Mouse (Mus musculus): Measurements from ENCODE around the gene Rab3gap2.

Gene Rab3gap2

DNA sequence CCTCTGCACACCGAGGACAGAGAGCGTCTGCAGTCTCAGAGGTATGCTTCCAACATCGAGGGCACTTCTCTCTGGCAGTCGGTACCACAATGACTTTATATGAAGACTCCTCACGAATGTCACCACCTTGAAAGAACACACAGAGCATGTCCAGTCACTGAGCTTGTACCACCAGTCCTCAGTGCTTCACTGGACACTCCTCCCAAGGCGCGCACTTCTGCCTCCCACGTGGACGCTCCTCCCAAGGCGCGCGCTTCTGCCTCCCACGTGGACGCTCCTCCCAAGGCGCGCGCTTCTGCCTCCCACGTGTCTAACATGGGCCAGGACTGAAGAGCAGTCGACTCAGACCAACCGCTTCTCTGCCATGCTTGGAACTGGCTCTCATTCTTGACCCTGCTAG is 83.1 kb downstream of the Rab3gap2 start:
- no peak for TF ChIP-seq GATA4 (IDR thresholded peaks at IDR 0.05; ENCODE audit: insufficient replicate concordance, low read length)

DNA sequence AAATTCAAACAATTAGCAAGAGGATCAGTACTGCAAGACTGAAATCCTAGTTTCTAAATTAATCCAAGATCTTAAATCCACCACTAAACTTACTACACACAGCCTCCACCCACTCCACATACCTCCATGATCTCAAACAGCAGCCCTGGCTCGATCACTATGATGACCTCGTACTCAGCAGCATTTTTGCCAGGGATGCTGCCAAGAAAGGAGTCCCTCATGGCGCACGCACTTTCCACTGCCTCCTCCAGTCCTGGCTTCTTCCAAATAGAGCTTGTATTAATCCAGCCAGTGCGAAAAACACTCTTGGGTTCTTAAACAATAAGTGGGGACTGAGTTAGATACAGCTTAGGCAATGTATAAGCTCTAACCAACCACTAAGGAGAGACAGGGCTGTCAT is 85.3 kb downstream of the Rab3gap2 start:
- TF ChIP-seq GATA4 (IDR thresholded peaks at IDR 0.05; ENCODE audit: insufficient replicate concordance, low read length), result no peak

DNA sequence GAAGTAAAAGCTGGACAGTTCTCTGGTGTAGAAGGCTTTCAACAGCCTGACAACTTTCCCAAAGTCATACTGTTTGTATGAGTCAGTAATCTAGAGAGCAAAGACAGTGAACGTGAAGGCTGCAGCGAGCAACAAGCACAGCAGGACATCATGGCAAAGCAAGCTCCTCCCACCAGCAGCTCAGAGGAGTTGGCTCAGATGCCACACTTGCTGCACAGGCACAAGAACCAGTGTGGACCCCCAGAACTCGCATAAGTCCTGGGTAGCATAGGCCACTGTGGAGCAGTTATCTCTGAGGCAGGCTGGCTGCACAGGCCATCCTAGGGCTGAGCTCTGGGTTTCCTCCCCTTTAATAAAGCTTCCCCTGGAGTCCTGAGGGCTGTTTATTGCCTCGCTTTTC is 87.4 kb downstream of the Rab3gap2 start:
- TF ChIP-seq GATA4 (IDR thresholded peaks at IDR 0.05; ENCODE audit: insufficient replicate concordance, low read length), result no peak

DNA sequence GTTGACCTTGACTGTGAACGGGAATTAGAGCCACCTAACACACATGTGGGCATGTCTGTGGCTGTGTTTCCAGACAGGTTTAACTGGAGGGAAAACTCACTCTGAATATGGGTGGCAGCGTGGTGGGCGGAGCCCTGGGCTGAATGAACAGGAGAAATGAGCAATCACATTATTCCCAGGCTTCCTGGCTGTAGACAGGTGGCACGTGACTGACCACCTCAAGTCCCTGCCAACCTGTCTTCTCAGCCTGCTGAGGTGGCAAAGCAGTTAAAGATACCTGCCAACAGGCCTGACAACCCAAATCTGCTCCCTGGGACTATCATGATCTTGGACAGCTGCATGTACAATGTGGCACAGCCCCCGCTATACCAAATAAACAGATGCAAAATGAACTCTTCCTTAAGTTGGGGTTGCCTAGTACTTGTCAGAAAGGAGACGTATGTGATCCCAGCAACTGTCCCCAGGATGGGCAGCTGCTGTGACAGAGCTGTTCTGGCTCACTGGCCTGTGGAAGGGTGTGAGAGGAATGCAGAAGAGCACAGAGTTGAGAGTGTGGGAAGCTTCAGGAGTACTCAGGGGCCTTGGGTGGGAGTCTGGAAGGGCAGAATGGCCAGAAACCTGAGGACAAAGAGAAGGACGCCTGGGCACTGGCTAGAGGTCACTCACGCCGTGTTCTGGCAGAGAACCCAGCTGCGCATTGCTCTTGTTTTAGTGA is 88.9 kb downstream of the Rab3gap2 start:
- no peak for TF ChIP-seq GATA4 (IDR thresholded peaks at IDR 0.05; ENCODE audit: insufficient replicate concordance, low read length)

DNA sequence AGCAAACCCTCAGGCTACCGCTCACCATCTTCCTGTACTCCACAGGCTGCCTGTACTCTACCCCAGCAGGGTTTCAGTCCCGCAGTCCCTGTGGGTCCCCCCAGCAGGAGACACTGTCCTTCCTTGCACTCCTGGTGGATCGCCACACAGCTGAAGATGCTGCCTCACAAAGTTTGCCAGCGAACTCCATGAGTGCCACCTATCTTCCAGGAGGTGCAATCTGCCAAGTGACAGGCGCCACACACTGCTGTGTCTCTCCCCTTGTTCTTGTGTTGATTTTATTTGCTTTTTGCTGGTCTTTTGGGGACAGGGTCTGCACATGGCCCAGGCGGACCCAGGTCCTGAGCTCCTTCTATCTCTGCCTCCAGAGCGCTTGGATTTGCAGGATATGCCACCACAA is 92.9 kb downstream of the Rab3gap2 start:
- TF ChIP-seq GATA4 (IDR thresholded peaks at IDR 0.05; ENCODE audit: insufficient replicate concordance, low read length), result no peak

DNA sequence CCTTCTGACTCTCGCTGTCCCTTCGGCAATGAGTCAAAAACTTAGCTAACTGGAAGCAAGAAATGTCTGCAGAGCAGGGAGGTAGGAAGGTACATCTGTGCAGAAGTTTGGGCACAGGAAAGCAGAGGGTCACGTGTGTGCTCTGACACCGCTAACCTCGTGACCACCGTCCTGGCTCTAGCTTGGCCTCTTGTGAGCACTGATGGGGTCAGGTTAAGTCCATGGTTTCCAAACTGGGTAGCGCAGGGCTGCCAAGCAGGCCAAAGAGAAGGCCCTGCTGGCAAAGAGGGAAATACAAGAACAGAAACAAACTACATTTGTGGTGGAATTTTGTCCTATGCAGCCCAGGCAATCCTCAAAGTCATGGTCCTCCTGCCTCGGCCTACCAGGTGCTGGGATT is 94.6 kb downstream of the Rab3gap2 start:
- TF ChIP-seq GATA4 (IDR thresholded peaks at IDR 0.05; ENCODE audit: insufficient replicate concordance, low read length), result no peak

DNA sequence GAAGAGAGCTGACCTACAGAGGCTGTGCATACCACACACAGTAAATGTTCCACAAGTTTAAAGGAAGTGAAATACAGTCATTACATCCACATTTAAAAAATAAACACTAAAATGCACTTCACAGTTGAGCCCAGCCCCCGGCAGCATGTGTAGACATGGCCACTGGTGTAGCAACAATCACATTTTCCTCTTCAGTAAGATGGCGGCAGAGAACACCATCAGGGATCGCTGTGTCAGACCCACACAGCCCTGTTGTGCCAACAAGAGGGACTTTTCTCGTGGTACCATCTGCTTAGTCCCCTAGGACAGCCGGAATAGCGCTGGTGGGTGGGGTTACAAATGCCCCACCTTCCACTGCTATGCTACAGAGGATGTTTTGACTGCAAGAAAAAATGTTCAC is 98.9 kb downstream of the Rab3gap2 start:
- no peak for TF ChIP-seq GATA4 (IDR thresholded peaks at IDR 0.05; ENCODE audit: insufficient replicate concordance, low read length)

DNA sequence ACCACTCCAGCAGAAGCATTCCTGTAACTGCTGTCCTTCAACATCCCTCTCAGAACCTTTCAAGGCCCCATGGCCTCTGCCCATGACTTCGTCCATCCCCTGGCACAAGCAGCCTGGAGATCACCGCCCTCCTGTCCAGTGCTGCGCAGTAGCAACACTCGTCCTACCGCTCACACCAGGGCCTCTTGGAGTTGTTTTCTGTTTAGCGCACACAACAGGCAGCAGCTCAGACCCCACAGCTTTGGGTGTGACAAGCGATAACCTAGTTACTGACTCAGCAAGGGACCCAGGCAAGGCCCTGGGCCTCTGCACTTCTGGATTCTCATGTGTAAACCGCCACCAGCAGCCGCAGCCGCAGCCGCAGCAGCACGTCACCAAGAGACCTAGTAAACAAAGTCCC is 102.9 kb downstream of the Rab3gap2 start:
- no peak for TF ChIP-seq GATA4 (IDR thresholded peaks at IDR 0.05; ENCODE audit: insufficient replicate concordance, low read length)

DNA sequence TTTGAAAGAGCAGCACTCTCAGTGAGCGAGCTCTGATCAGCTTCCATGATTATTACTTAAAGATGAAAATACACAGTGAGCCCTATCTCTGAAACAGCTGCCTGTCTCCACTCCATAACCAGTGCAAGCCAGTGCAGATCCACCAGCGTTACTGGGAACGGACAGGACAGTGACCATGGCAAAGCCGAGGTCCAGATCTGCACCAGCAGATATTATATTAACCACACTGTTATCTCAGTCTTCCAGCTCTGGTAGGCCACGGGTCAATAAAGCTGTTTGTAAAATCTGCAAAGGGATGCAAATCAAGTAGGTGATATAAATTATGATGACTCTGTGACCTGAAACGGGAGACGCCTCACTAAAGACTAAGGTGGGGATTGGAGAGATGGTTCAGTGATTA is 103.7 kb downstream of the Rab3gap2 start:
- TF ChIP-seq GATA4 (IDR thresholded peaks at IDR 0.05; ENCODE audit: insufficient replicate concordance, low read length), result no peak

DNA sequence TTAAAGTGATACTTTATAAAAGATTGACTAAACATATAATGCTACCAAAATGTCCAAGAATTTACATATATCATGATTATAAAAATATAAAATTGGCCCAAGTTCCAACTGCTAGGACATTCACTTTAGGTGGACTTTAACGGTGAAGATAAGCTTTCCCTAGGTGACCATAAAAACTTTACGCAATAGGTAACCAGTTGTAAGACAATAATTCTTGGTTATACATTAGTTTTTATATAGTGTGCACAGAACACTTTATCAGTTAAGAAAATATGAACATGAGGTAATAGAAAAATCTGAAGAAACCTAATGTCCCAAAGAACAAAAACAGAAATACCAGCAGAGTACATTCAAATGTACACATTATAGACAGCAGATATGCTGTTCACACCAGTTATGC is 104.4 kb downstream of the Rab3gap2 start:
- TF ChIP-seq GATA4 (IDR thresholded peaks at IDR 0.05; ENCODE audit: insufficient replicate concordance, low read length), result no peak

DNA sequence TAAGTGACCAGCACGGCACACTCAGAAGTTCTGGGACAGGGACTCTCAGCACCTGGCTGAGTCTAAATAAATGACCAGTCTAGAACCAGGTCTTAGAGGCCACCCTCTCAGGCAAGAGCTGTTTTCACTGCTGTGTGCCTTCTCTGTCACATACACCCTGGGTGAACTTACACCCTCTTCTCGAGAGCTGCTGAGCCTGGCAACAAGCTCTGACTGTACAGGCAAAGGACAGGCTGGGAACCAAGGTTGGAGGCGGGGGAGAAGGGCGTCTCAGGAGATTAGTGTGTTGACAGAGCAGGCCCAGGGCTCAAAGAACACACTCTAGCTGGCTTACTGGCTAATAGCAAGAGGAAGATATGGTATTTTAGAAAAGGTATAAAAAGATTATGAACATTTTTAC is 105.0 kb downstream of the Rab3gap2 start:
- no peak for TF ChIP-seq GATA4 (IDR thresholded peaks at IDR 0.05; ENCODE audit: insufficient replicate concordance, low read length)

DNA sequence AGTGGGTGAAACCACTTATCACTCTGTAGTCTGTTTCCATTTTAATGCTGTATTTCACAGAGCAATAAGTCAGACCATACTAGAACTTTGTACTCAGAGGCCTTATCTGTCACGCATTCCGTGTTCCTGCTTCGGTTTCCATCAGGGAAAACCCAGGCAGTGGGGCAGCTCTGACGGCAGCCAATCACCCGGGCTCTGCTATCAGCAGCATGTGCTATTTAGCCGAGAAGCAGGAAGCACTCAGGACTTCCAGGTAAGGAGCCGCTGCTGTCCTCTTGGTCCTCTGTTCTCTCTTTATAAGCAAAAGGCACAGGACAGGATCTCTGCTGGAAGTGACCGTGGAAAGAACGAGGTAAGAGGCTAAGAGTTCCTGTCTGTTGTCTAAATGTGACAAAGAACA is 108.0 kb downstream of the Rab3gap2 start:
- TF ChIP-seq GATA4 (IDR thresholded peaks at IDR 0.05; ENCODE audit: insufficient replicate concordance, low read length), result no peak

DNA sequence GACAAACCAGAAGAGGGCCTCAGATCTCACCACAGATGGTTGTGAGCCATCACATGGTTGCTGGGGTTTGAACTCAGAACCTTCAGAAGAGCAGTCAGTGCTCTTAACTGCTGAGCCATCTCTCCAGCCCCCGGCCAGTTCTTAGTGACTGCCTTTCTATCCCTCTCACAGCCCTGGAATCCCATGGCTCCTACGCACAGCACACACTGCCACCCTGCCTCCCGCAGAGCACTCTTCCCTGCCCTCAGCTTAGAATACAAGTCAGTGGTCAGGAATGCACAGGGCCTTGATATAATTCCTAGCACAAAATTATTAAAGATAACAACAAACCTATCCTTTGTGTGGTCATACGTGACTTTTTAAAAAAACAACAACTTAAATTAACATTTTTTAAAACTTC is 110.6 kb downstream of the Rab3gap2 start:
- TF ChIP-seq GATA4 (IDR thresholded peaks at IDR 0.05; ENCODE audit: insufficient replicate concordance, low read length), result no peak

DNA sequence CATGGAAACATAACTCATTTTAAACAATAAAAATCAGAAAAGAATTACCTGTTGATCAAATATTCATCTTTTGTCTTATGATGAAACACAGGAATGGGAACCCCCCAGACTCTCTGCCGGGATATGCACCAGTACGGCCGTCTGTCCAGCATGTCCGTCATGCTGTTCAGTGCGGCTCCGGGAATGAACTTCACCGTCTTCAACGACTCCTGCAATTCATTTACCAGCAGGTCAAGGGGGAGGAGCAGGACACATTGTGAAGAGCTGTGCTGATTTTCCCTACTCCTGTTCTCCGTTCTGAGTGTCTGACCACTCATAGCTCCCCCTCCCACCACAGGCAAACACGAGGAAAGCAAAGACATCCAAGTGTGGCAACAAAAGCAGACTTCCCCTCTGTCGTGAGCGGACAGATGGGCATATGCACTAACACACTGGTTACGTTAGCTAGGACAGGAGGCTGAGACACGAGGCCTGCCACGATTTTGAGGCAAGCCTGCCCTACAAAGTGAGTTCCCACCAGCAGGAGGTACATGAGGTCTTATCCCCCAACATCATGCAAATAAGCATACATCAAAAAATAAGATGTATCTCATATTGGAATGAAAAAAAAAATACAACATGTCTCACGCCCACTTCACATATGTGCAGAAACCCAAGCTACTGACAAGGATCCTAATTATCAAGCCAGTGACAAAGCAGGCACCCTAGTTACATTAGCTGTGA is 112.1 kb downstream of the Rab3gap2 start:
- no peak for TF ChIP-seq GATA4 (IDR thresholded peaks at IDR 0.05; ENCODE audit: insufficient replicate concordance, low read length)

DNA sequence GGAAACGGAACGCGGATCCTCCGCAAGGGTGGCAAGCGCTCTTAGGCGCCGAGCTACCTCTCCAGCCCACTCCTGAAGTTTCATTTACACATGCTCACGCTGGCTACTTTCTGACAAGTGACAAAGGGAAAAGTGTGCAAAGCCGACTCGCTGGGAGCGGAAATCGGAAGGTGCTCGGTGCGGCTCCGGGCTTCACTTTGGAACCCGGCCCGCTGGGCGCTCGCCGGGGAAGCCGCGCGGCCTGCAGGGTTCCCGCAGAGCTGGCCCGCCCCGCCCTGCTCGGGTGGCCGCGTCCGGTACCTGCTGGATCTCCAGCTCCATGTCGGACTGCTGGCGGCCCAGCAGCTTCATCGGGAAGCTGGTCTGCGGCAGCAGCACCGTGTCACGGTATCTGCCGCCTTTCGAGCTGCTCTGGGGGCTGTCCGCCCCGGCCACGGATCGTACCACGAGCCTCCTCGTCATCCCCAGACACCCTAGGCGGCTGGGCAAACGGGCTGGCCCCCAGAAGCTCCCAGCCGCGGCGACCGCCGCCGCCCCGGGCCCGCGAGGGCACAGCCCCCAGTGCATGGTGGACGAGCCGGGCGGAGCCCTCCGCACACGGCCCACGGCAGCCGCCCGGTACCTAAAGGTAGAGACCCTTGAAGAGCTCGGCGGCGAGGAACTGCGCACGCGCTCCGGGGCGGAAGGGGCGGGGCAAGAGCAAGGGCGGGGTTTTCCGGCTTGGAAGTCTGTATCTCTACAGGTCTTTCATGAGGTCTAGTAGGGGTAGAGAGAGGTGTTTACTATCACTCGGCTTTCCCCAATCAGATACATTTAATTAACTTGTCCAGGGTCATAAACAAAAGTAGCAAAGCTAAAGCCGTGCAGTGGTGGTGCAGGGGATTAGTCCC is 125.0 kb downstream of the Rab3gap2 start, which contains the start of gene Iars2:
TSS of gene Iars2 (minus strand) at position 676 of the 890 bp plus-strand sequence.
- TF ChIP-seq GATA4 (IDR thresholded peaks at IDR 0.05; ENCODE audit: insufficient replicate concordance, low read length), result peak; percentile 8; the same call in 1 of the 2 replicates

DNA sequence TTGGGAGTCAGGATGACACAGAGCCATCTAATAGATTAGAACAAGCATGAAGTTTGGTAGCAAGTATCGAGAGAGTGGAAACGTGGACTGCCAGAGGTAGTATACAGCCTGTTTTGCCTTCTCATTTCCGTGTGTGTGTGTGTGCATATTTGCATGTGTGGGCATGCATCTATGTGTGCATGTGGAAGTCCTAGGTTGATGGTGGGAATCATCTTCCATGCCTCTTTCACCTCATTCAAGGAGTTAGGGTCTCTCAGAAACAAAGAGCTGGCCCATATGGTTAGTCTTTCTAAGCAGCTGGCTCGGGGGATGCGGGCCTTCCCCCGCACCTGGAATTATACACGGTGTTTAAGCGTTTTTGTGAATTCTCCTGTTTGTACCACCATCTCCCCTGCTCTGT is 125.9 kb downstream of the Rab3gap2 start:
- TF ChIP-seq GATA4 (IDR thresholded peaks at IDR 0.05; ENCODE audit: insufficient replicate concordance, low read length), result no peak
